8 mouse cellular contexts compared by ENCODE assay signal in the genomic region with DNA sequence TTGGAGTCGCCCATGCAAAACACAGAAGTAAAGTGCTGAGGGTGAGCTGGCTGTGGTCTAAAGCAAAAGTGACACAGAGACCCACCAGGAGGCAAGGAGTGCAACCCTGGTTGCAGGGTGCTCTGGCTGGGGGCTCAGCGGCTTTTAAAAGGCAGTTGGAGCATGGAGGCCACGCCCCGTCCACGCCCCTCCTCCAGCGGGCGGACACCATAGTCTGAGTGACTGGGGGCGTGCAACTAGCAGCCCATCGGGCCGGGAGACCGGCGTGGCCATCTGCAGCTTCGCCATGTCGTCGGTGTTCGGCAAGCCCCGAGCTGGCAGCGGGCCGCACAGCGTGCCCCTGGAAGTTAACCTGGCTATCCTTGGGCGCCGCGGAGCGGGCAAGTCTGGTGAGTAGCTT. TPM values are rescaled to one million over a fixed set of nuclear protein-coding genes. Genes with fewer than 3 reads are reported as not detected.
DNase-seq lines count a peak whose midpoint lies in the region; ATAC-seq and TF ChIP-seq lines count a peak whose summit lies in the region.

Gene Rasl12 (plus strand): TSS at position 228 of the 400 bp plus-strand sequence.

- H3K4me2 ChIP-seq in forebrain, embryonic 12.5 days: peak within 1 kb of the TSS; percentile 69
- peak within 1 kb of the TSS; percentile 87 for H3K4me2 ChIP-seq in heart, embryonic 16.5 days (ENCODE audit: low read depth, low read length)
- peak within 1 kb of the TSS; percentile 76 for H3K4me2 ChIP-seq in liver, postnatal 0 days (ENCODE audit: low read depth, low read length)
- H3K4me2 ChIP-seq in neural tube, embryonic 13.5 days: peak within 1 kb of the TSS; percentile 76

- peak; percentile 86 for ATAC-seq in forebrain, embryonic 12.5 days (ENCODE audit: low FRiP score)
- peak; percentile 82 for ATAC-seq in heart, embryonic 16.5 days (replicated peaks; ENCODE audit: extremely low read depth, insufficient read depth, low FRiP score)
- peak; percentile 38; the same call in 1 of the 2 replicates for ATAC-seq in liver, postnatal 0 days
- peak; percentile 80 for ATAC-seq in neural tube, embryonic 13.5 days (ENCODE audit: low read depth)

- no peaks in the 10 kb centered on the region for H3K9me3 ChIP-seq in ES-Bruce4 (replicated peaks; ENCODE audit: control insufficient read depth, insufficient read depth, low read length, poor library complexity, severe bottlenecking)
- no peaks in the 10 kb centered on the region for H3K9me3 ChIP-seq in forebrain, embryonic 12.5 days
- H3K9me3 ChIP-seq in heart, embryonic 16.5 days (replicated peaks; ENCODE audit: control insufficient read depth, low read length): no peaks in the 10 kb centered on the region
- H3K9me3 ChIP-seq in liver, postnatal 0 days (ENCODE audit: low read length): no peaks in the 10 kb centered on the region
- no peaks in the 10 kb centered on the region for H3K9me3 ChIP-seq in neural tube, embryonic 13.5 days

- H3K27ac ChIP-seq in ES-Bruce4 (ENCODE audit: insufficient read depth, low read length): no peak within 1 kb of the TSS
- H3K27ac ChIP-seq in forebrain, embryonic 12.5 days: no peak within 1 kb of the TSS
- no peak within 1 kb of the TSS for H3K27ac ChIP-seq in heart, embryonic 16.5 days (ENCODE audit: low read length)
- H3K27ac ChIP-seq in liver, postnatal 0 days (ENCODE audit: low read depth): no peak within 1 kb of the TSS
- no peak within 1 kb of the TSS for H3K27ac ChIP-seq in neural tube, embryonic 13.5 days (replicated peaks)

- no peak for TF ChIP-seq EP300 in ES-Bruce4 (IDR thresholded peaks at IDR 0.05; ENCODE audit: insufficient read depth, low read depth, low read length)
- TF ChIP-seq EP300 in liver, postnatal 0 days (IDR thresholded peaks at IDR 0.05; ENCODE audit: low read depth): no peak

- no peaks in the 10 kb centered on the region for H3K27me3 ChIP-seq in ES-Bruce4 (ENCODE audit: control insufficient read depth, insufficient read depth, low read length, poor library complexity, severe bottlenecking)
- H3K27me3 ChIP-seq in forebrain, embryonic 12.5 days: peaks cover 21% of the 10 kb centered on the region
- H3K27me3 ChIP-seq in heart, embryonic 16.5 days (ENCODE audit: control insufficient read depth, insufficient read depth, low read length): no peaks in the 10 kb centered on the region
- H3K27me3 ChIP-seq in liver, postnatal 0 days (ENCODE audit: insufficient read depth, low read length): 0 out of 2 replicates have a peak, but pooled peaks cover 5% of the 10 kb centered on the region
- H3K27me3 ChIP-seq in neural tube, embryonic 13.5 days: peaks cover 4% of the 10 kb centered on the region; the same call in 1 of the 2 replicates

- H3K4me1 ChIP-seq in ES-Bruce4 (ENCODE audit: control insufficient read depth, insufficient read depth, low read length): no peaks in the 10 kb centered on the region
- peaks cover 10% of the 10 kb centered on the region for H3K4me1 ChIP-seq in forebrain, embryonic 12.5 days
- H3K4me1 ChIP-seq in heart, embryonic 16.5 days (ENCODE audit: control insufficient read depth, insufficient read depth, low read length): peaks cover 10% of the 10 kb centered on the region
- H3K4me1 ChIP-seq in liver, postnatal 0 days (ENCODE audit: insufficient read depth): peaks cover 13% of the 10 kb centered on the region
- H3K4me1 ChIP-seq in neural tube, embryonic 13.5 days (replicated peaks): peaks cover 11% of the 10 kb centered on the region

- H3K9ac ChIP-seq in ES-Bruce4 (ENCODE audit: low read depth, poor library complexity, severe bottlenecking): peak within 1 kb of the TSS; percentile 48; the same call in 1 of the 2 replicates
- H3K9ac ChIP-seq in forebrain, embryonic 12.5 days: peak within 1 kb of the TSS; percentile 60
- peak within 1 kb of the TSS; percentile 69 for H3K9ac ChIP-seq in heart, embryonic 16.5 days (ENCODE audit: low read length)
- peak within 1 kb of the TSS; percentile 39; the same call in 1 of the 2 replicates for H3K9ac ChIP-seq in liver, postnatal 0 days (replicated peaks)
- peak within 1 kb of the TSS; percentile 70 for H3K9ac ChIP-seq in neural tube, embryonic 13.5 days

- no peak for TF ChIP-seq CTCF in ES-Bruce4 (IDR thresholded peaks at IDR 0.05; ENCODE audit: low read depth, low read length)
- no peak for TF ChIP-seq CTCF in liver, postnatal 0 days (IDR thresholded peaks at IDR 0.05; ENCODE audit: low read depth)

- DNase-seq in c-Kit-negative CD71-positive TER-119-positive erythroid progenitor cells, embryonic 14.5 days (ENCODE audit: low read depth, low spot score): peak; percentile 6
- DNase-seq in kidney, postnatal 14 days: peak; percentile 85
- DNase-seq in liver, postnatal 0 days: peak; percentile 71
- DNase-seq in testis, postnatal 14 days (ENCODE audit: low spot score): peak; percentile 78

- no peak for TF ChIP-seq POLR2A in ES-Bruce4 (IDR thresholded peaks at IDR 0.05; ENCODE audit: insufficient read depth, low read length)

- no peaks in the 10 kb centered on the region for H3K36me3 ChIP-seq in ES-Bruce4 (ENCODE audit: control insufficient read depth, insufficient read depth, low read length, poor library complexity, severe bottlenecking)
- H3K36me3 ChIP-seq in forebrain, embryonic 12.5 days (replicated peaks): no peaks in the 10 kb centered on the region
- H3K36me3 ChIP-seq in heart, embryonic 16.5 days (ENCODE audit: control insufficient read depth, insufficient read depth): no peaks in the 10 kb centered on the region
- H3K36me3 ChIP-seq in liver, postnatal 0 days (replicated peaks; ENCODE audit: insufficient read depth, low read length): no peaks in the 10 kb centered on the region
- no peaks in the 10 kb centered on the region for H3K36me3 ChIP-seq in neural tube, embryonic 13.5 days

- under 1% methylated on average over 23 of the region's 24 CpGs for WGBS in forebrain, embryonic 12.5 days
- WGBS in heart, embryonic 16.5 days: under 1% methylated on average over 24 of the region's 24 CpGs
- 3% methylated on average over 23 of the region's 24 CpGs for WGBS in liver, postnatal 0 days (ENCODE audit: insufficient replicate concordance)
- WGBS in neural tube, embryonic 13.5 days: under 1% methylated on average over 24 of the region's 24 CpGs

- H3K4me3 ChIP-seq in ES-Bruce4 (ENCODE audit: low read depth, low read length): peak within 1 kb of the TSS; percentile 51
- H3K4me3 ChIP-seq in forebrain, embryonic 12.5 days (replicated peaks): peak within 1 kb of the TSS; percentile 48
- peak within 1 kb of the TSS; percentile 65 for H3K4me3 ChIP-seq in heart, embryonic 16.5 days (ENCODE audit: low read length)
- peak within 1 kb of the TSS; percentile 35 for H3K4me3 ChIP-seq in liver, postnatal 0 days (ENCODE audit: low read depth, low read length)
- H3K4me3 ChIP-seq in neural tube, embryonic 13.5 days: peak within 1 kb of the TSS; percentile 47

RNA-seq across cellular contexts. Expression of gene Rasl12, which starts in this region (rescaled TPM):
- polyA plus RNA-seq in ES-Bruce4 (2011; ENCODE audit: insufficient read depth, insufficient read length, low read depth, missing spikeins): 0.33 and 0.40 TPM in 2 replicates
- 6.4 and 7.2 TPM in 2 replicates for polyA plus RNA-seq in forebrain, embryonic 12.5 days (2016; fragmentation: Nextera tagmentation; extraction: Ambion mirVana)
- polyA plus RNA-seq in heart, embryonic 16.5 days (2015; fragmentation: Nextera tagmentation; extraction: Ambion mirVana): 8.4 and 11.6 TPM in 2 replicates
- 0.08 and 0.17 TPM in 2 replicates for polyA plus RNA-seq in liver, postnatal 0 days (2015; fragmentation: Nextera tagmentation; extraction: Ambion mirVana)
- polyA plus RNA-seq in neural tube, embryonic 13.5 days (2015; fragmentation: Nextera tagmentation; extraction: Ambion mirVana): 6.6 and 7.7 TPM in 2 replicates

Comparison
In these comparisons a context has a peak if more than half of its experiments do, and no peak if none do; other contexts are left out.
1. Peak in DNase-seq, ATAC-seq, H3K4me3 ChIP-seq, H3K9ac ChIP-seq and H3K4me2 ChIP-seq in liver, postnatal 0 days; RNA of the gene not detected or under 1 TPM.
2. DNase-seq: peak in every context shown above with its lines; median percentile 85 in kidney, postnatal 14 days; 78 in testis, postnatal 14 days; 71 in liver, postnatal 0 days; 6 in c-Kit-negative CD71-positive TER-119-positive erythroid progenitor cells, embryonic 14.5 days.